Mouse (Mus musculus) cortical plate, adult 2 months (tissue): ENCODE results near the gene Tpgs1. TPM values are rescaled to one million over a fixed set of nuclear protein-coding genes. Genes with fewer than 3 reads are reported as not detected.
A peak's percentile ranks its signal among the peaks of the same experiment; 100 is the strongest.

Experiments
- H3K27ac ChIP-seq: fragments of 200-500 bp; 2 replicates; pipeline ENCODE4 v1.5.1; 2012; ENCODE audit warnings: low read length, control low read depth, inconsistent platforms; ENCODE audit not compliant: insufficient read depth
- H3K4me1 ChIP-seq: fragments of 200-500 bp; 2 replicates; pipeline ENCODE4 v1.6.1; 2011; ENCODE audit warnings: low read length; ENCODE audit not compliant: control insufficient read depth, insufficient read depth
- H3K4me3 ChIP-seq: fragments of 200-500 bp; 2 replicates; pipeline ENCODE4 v1.5.1; 2011; ENCODE audit warnings: mild to moderate bottlenecking, low read length, control low read depth; ENCODE audit not compliant: insufficient read depth
- CTCF ChIP-seq: fragments of 200-500 bp; IDR thresholded peaks from 2 replicates; pipeline ENCODE4 v1.5.1; 2011; ENCODE audit warnings: mild to moderate bottlenecking, control low read depth, low read length; ENCODE audit not compliant: insufficient read depth; ENCODE audit errors: extremely low read depth
- POLR2A ChIP-seq: fragments of 200-500 bp; IDR thresholded peaks from 2 replicates; pipeline ENCODE4 v1.6.1; 2011; ENCODE audit warnings: mild to moderate bottlenecking, low read length, control low read depth; ENCODE audit not compliant: insufficient read depth; ENCODE audit errors: extremely low read depth
- polyA plus RNA-seq: library from polyadenylated mRNA; depleted of rRNA; stranded (reverse); fragments of >200 nt; gene quantifications from 2 replicates; pipeline ENCODE4 v1.2.3, GENCODE M21; 2012

Tpgs1 gene
- polyA plus RNA-seq, 1 experiment = 87.5 TPM

DNA sequence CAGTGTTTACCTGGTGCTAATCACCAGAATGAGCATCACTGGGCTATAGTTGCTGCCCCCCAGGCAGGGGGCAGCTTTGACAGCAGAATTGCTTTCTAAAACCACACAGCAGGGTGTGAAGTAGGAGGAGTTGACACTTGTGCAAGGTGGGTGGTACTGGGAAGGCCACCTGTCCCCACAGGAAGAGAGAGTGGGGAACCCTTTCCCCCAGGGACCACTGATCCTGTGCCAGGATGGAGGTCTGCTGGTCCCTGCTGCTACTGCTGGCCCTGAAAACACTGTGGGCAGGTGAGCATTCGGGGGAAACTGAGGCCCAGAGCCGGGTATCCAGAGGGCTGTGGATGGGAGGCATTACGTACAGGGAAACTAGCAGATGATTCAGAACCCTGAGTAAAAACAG lies 20.0 kb downstream of the Tpgs1 start:
- Histone ChIP-seq H3K4me3 (no peak overlapping the region), H3K4me1 (no peaks in the 10 kb centered on the region), H3K27ac (no peak overlapping the region)
- no peak for TF ChIP-seq CTCF
- no peak for TF ChIP-seq POLR2A

DNA sequence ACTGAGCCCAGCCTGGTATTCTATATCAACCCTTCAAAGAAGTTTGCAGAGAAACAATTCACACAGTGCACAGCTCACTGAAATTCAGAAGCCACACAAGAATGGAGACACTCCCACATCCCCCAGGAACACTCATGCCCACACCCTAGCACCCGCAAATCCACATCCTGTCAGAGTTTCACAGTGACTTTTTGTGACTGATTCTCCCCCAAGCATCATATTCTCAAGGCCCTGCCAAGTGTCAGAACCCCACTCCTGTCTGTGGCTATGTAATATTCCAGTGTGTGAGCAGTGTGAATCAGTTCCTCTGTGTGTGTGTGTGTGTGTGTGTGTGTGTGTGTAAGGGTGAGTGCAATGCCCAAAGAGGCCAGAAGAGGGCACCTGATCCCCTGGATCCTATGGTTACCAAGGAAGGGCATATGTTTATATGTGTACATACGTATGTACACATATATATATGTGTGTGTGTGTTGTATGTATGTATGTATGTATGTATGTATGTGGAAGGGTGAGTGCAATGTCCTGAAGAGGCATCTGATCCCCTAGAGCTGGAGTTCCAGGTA lies 22.9 kb downstream of the Tpgs1 start:
- Histone ChIP-seq H3K4me3 (no peak overlapping the region), H3K27ac (no peak overlapping the region), H3K4me1 (no peaks in the 10 kb centered on the region; the same call in 1 of the 2 replicates)
- TF ChIP-seq CTCF = no peak
- TF ChIP-seq POLR2A = no peak

DNA sequence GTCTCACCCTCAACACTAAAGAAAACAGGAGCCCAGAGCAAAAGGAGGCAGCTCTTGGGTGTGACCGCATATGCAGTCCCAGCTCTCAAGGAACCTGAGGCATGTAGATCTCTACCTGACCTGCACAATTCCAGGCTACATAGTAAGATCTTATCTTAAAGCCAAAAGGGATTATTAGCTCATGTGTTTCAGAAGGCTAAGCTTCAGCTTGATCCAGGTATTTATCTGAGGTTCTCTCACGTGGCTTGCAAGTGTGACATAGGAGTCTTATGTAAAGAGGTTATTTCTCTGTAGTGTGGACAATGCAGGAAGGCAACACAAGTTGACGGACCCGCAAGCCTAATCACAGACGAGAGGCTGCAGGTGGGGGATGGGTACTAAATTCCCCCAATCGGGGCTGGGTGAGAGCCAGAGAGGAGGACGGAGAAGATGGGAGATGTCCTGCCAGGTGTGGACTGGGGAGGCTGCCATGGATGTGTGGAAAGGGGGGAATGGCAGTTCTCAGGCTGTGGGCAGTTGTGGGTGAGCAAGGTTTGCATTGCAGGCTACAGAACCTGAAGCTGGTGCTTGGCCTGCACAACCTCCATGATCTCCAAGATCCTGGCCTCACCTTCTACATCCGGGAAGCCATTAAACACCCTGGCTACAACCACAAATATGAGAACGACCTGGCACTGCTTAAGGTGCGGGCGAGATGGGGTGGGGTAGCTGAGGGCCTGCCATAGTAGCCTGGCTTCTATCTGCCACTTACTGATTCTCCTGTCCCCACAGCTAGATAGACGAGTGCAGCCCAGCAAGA lies 24.6 kb downstream of the Tpgs1 start:
- Histone ChIP-seq H3K4me3 (no peak overlapping the region), H3K4me1 (no peaks in the 10 kb centered on the region; the same call in 1 of the 2 replicates), H3K27ac (no peak overlapping the region)
- TF ChIP-seq POLR2A (no peak), CTCF (no peak)

DNA sequence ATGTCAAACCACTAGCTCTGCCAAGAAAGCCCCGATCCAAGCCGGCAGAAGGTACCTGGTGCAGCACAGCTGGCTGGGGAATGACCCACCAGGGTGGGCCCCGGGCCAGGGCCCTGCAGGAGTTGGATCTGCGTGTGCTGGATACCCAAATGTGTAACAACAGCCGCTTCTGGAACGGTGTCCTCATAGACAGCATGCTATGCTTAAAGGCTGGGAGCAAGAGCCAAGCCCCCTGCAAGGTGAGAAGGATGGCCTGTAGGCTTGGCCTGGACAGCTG lies 25.1 kb downstream of the Tpgs1 start:
- Histone ChIP-seq H3K4me1 (no peaks in the 10 kb centered on the region; the same call in 1 of the 2 replicates), H3K4me3 (no peak overlapping the region), H3K27ac (no peak overlapping the region)
- TF ChIP-seq POLR2A = no peak
- TF ChIP-seq CTCF = no peak

DNA sequence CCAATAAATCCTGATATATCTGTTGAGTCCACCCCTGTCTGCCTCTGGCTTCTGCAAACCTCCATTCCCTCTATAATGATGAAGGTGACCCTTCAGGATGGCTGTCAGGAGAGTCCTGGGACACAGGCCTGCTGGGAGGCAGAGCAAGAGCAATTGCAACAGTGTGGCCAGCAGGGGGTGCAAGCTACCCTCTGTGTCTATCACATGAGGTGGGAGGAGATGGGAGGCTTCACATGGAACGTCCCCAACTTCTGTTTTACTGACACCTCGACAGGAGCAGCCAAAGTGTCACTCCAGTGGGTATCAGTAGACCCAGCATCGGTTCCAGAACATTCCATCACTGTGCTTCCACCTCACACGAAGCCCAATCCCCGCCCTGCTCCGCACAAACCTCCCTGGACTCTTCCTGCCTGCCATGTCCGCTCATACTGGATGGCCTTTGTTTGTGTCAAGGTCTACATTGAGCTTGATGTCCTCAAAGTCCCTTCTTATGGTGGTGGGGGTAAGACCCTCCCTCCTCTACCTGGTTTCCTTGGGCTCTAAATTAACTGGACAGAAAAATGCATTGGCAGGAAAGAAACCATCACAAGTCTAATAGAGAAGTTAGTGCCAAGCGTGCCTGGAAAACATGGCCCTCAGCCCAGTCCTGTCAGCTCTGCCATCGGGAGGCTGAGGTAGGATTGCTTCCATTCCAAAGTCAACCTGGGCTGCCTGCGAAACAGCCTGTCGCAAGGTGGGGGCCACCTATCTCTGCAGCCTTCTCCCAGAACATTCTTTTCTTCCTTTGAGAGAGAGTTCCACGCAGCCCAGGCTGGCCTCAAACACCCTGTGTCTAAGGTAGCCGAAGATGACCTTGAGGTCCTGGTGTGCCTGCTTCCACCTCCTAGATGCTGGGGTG lies 26.3 kb downstream of the Tpgs1 start:
- Histone ChIP-seq H3K4me3 (no peak overlapping the region), H3K27ac (peak overlapping the region; percentile 84; the same call in 1 of the 2 replicates), H3K4me1 (no peaks in the 10 kb centered on the region; the same call in 1 of the 2 replicates)
- TF ChIP-seq POLR2A = no peak
- TF ChIP-seq CTCF = peak; percentile 90

DNA sequence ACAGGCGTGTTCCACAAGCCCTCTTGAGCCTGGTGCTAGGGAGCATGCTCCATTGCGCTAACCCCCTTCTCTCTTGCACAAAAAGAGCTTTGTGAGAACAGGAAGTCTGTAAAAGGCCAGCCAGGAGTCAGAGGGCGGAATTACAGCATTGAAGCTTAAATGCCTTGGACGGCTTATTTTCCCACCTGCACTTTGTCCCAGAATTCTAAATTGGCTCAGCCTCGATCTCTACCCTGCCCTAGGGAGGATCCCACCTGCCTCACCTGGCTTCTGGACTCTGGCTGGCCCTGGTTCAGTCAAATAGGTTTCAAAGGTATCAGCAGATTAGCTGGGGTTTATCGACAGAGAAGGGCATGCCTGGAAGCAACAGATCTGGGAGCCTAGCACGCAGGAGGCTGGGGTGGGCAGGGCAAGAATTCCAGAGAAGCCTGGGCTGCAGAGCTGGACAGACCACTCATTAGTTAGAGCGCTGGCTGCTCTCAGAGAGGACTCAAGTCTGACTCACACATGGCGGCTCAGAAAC lies 27.0 kb downstream of the Tpgs1 start:
- Histone ChIP-seq H3K27ac (peak overlapping the region; percentile 84), H3K4me1 (no peaks in the 10 kb centered on the region; the same call in 1 of the 2 replicates), H3K4me3 (no peak overlapping the region)
- no peak for TF ChIP-seq POLR2A
- TF ChIP-seq CTCF = no peak

DNA sequence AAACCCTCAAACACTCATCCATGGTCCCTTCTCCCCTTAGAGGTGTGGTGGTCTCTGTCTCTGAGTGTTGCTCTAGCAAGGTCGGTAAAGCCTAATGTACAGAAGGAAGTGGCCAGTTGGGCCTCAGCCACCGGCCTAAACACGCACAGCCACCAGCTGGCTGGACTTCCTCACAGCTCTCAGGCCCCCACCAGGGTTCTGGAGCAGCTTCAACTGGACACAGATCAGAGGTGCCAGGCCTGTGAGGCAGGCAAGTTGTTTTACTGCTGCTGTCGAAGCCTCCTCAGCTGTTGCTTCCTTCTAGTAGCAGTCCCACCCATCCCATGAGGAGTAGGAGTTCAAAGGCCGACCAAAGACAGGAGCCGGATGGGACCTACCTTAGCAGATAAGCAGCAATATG lies 28.7 kb downstream of the Tpgs1 start:
- Histone ChIP-seq H3K27ac (no peak overlapping the region), H3K4me3 (no peak overlapping the region), H3K4me1 (no peaks in the 10 kb centered on the region; the same call in 1 of the 2 replicates)
- no peak for TF ChIP-seq POLR2A

DNA sequence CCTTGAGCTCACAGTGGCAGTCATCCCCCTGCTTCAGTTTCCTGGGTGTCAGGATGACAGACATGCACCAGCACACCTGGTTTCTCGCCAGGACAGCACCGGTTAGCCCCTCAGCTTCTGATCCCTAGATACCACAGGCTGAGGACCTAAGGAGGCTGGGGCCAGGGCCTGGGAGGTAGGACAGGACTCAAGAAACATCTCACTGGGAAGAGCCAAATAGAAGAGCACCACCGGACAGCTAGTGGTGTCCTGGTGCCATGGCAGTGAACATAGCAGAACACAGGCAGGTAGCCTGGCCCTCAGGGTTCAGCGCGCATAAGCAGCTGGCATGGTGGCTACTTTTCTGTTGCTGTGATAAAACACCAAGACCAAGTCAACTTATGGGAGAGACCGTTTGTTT lies 29.3 kb downstream of the Tpgs1 start:
- no peak for TF ChIP-seq POLR2A
- no peak for TF ChIP-seq CTCF
- peak overlapping the region; percentile 62 for H3K27ac ChIP-seq
- no peaks in the 10 kb centered on the region; the same call in 1 of the 2 replicates for H3K4me1 ChIP-seq
- no peak overlapping the region for H3K4me3 ChIP-seq

DNA sequence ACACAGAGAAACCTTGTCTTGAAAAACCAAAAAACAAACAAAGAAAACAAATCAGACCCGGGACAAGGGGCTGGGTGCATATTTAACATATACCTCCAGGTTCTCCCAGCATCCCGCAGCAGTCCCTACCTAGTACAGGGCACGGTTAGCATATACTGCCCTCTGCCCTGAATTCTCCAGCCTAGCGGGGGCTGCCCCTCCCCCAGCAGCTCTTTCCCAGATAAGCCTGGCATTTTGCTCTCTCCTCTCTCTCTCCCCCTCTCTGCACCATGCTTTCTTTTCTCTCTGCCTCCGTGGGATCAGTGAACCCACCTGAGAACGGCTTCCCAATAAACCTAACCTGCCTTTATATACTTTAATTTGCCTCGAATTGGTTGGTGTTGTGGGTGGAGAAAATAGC lies 31.5 kb downstream of the Tpgs1 start:
- Histone ChIP-seq H3K27ac (peak overlapping the region; percentile 49), H3K4me1 (peaks cover 3% of the 10 kb centered on the region), H3K4me3 (no peak overlapping the region)
- TF ChIP-seq CTCF (no peak), POLR2A (no peak)
